In genomic region chr2:30640021-30640481, GRCm38 (mm10) we compare ENCODE assay signal across 8 mouse cellular contexts. TPM values are rescaled to one million over a fixed set of nuclear protein-coding genes. Genes with fewer than 3 reads are reported as not detected.
A peak's percentile ranks its signal among the peaks of the same experiment; 100 is the strongest.
DNase-seq lines count a peak whose midpoint lies in the region; ATAC-seq and TF ChIP-seq lines count a peak whose summit lies in the region.

No protein-coding gene starts in this region.

- peaks cover 30% of the 10 kb centered on the region for H3K4me1 ChIP-seq in intestine, embryonic 14.5 days (replicated peaks; ENCODE audit: control insufficient read depth, insufficient read depth, low read length)
- H3K4me1 ChIP-seq in intestine, postnatal 0 days (replicated peaks; ENCODE audit: control insufficient read depth, insufficient read depth, low read length) = no peaks in the 10 kb centered on the region; the same call in 1 of the 2 replicates
- H3K4me1 ChIP-seq in embryonic facial prominence, embryonic 10.5 days = peaks cover 76% of the 10 kb centered on the region
- H3K4me1 ChIP-seq in hindbrain, embryonic 14.5 days (replicated peaks; ENCODE audit: control insufficient read depth, insufficient read depth, low read length) = peaks cover 23% of the 10 kb centered on the region; the same call in 1 of the 2 replicates
- H3K4me1 ChIP-seq in midbrain, embryonic 16.5 days (ENCODE audit: control insufficient read depth, insufficient read depth, low read length) = peaks cover 19% of the 10 kb centered on the region

- H3K27ac ChIP-seq in intestine, embryonic 14.5 days (ENCODE audit: low read depth) = peak overlapping the region; percentile 83
- H3K27ac ChIP-seq in intestine, postnatal 0 days (ENCODE audit: low read depth, low read length) = no peak overlapping the region
- peak overlapping the region; percentile 83 for H3K27ac ChIP-seq in embryonic facial prominence, embryonic 10.5 days (replicated peaks)
- peak overlapping the region; percentile 72 for H3K27ac ChIP-seq in hindbrain, embryonic 14.5 days
- H3K27ac ChIP-seq in midbrain, embryonic 16.5 days (ENCODE audit: low read length) = peak overlapping the region; percentile 68

- no peak overlapping the region for H3K4me2 ChIP-seq in intestine, embryonic 14.5 days (ENCODE audit: low read length)
- no peak overlapping the region for H3K4me2 ChIP-seq in intestine, postnatal 0 days (replicated peaks; ENCODE audit: low read depth)
- no peak overlapping the region for H3K4me2 ChIP-seq in hindbrain, embryonic 14.5 days (replicated peaks)
- H3K4me2 ChIP-seq in midbrain, embryonic 16.5 days (ENCODE audit: low read length) = no peak overlapping the region

- H3K9me3 ChIP-seq in intestine, embryonic 14.5 days (ENCODE audit: control insufficient read depth, low read length) = no peaks in the 10 kb centered on the region
- no peaks in the 10 kb centered on the region for H3K9me3 ChIP-seq in intestine, postnatal 0 days (ENCODE audit: control insufficient read depth)
- no peaks in the 10 kb centered on the region for H3K9me3 ChIP-seq in embryonic facial prominence, embryonic 10.5 days
- H3K9me3 ChIP-seq in hindbrain, embryonic 14.5 days (ENCODE audit: control insufficient read depth, low read length) = no peaks in the 10 kb centered on the region
- no peaks in the 10 kb centered on the region for H3K9me3 ChIP-seq in midbrain, embryonic 16.5 days (replicated peaks; ENCODE audit: control insufficient read depth, low read length, poor library complexity, severe bottlenecking)

- H3K4me3 ChIP-seq in intestine, embryonic 14.5 days (ENCODE audit: low read depth, low read length) = no peak overlapping the region
- no peak overlapping the region for H3K4me3 ChIP-seq in intestine, postnatal 0 days (ENCODE audit: low read depth, low read length)
- peak overlapping the region; percentile 33; the same call in 1 of the 2 replicates for H3K4me3 ChIP-seq in embryonic facial prominence, embryonic 10.5 days
- no peak overlapping the region for H3K4me3 ChIP-seq in hindbrain, embryonic 14.5 days (replicated peaks; ENCODE audit: low read length)
- no peak overlapping the region for H3K4me3 ChIP-seq in midbrain, embryonic 16.5 days (ENCODE audit: low read depth, low read length)

- no peak for TF ChIP-seq CTCF in intestine, postnatal 0 days (IDR thresholded peaks at IDR 0.05; ENCODE audit: low read depth)

- DNase-seq in intestine, embryonic 14.5 days (ENCODE audit: low spot score) = peak; percentile 62
- DNase-seq in embryonic facial prominence, embryonic 10.5 days (ENCODE audit: low spot score) = peak; percentile 70
- DNase-seq in hindbrain, embryonic 14.5 days (ENCODE audit: low spot score) = no peak
- no peak for DNase-seq in thymus, postnatal 4 days
- DNase-seq in gastrocnemius, postnatal 25 days = no peak
- DNase-seq in thymus, postnatal 36 days = no peak

- peak; percentile 36; the same call in 1 of the 2 replicates for ATAC-seq in intestine, embryonic 14.5 days (replicated peaks; ENCODE audit: low FRiP score, low TSS enrichment, low read depth)
- no peak for ATAC-seq in intestine, postnatal 0 days
- ATAC-seq in hindbrain, embryonic 14.5 days (ENCODE audit: low FRiP score) = peak; percentile 32; the same call in 1 of the 2 replicates
- no peak for ATAC-seq in midbrain, embryonic 16.5 days

- H3K27me3 ChIP-seq in intestine, embryonic 14.5 days (replicated peaks; ENCODE audit: control insufficient read depth, insufficient read depth, low read length) = no peaks in the 10 kb centered on the region
- no peaks in the 10 kb centered on the region for H3K27me3 ChIP-seq in intestine, postnatal 0 days (replicated peaks; ENCODE audit: control insufficient read depth, insufficient read depth, low read length)
- no peaks in the 10 kb centered on the region for H3K27me3 ChIP-seq in embryonic facial prominence, embryonic 10.5 days (replicated peaks; ENCODE audit: low read depth, poor library complexity, severe bottlenecking)
- no peaks in the 10 kb centered on the region for H3K27me3 ChIP-seq in hindbrain, embryonic 14.5 days (ENCODE audit: control insufficient read depth, insufficient read depth, low read length)
- no peaks in the 10 kb centered on the region for H3K27me3 ChIP-seq in midbrain, embryonic 16.5 days (ENCODE audit: control insufficient read depth, insufficient read depth, low read depth, low read length)

- no peaks in the 10 kb centered on the region for H3K36me3 ChIP-seq in intestine, embryonic 14.5 days (ENCODE audit: control insufficient read depth, insufficient read depth, low read length)
- H3K36me3 ChIP-seq in intestine, postnatal 0 days (ENCODE audit: control insufficient read depth, insufficient read depth) = no peaks in the 10 kb centered on the region
- no peaks in the 10 kb centered on the region for H3K36me3 ChIP-seq in embryonic facial prominence, embryonic 10.5 days (replicated peaks)
- no peaks in the 10 kb centered on the region for H3K36me3 ChIP-seq in hindbrain, embryonic 14.5 days (replicated peaks; ENCODE audit: control insufficient read depth, insufficient read depth)
- H3K36me3 ChIP-seq in midbrain, embryonic 16.5 days (ENCODE audit: control insufficient read depth, insufficient read depth, low read length) = no peaks in the 10 kb centered on the region

- 0 out of 2 replicates have a peak overlapping the region, but pooled peaks have one; percentile 11 for H3K9ac ChIP-seq in intestine, embryonic 14.5 days (ENCODE audit: low read length)
- no peak overlapping the region for H3K9ac ChIP-seq in intestine, postnatal 0 days (ENCODE audit: low read depth, low read length)
- H3K9ac ChIP-seq in hindbrain, embryonic 14.5 days = 0 out of 2 replicates have a peak overlapping the region, but pooled peaks have one; percentile 33
- 0 out of 2 replicates have a peak overlapping the region, but pooled peaks have one; percentile 26 for H3K9ac ChIP-seq in midbrain, embryonic 16.5 days (ENCODE audit: low read depth, low read length)

- WGBS in intestine, embryonic 14.5 days = 8% methylated on average over 11 of the region's 11 CpGs
- WGBS in intestine, postnatal 0 days = 22% methylated on average over 11 of the region's 11 CpGs
- WGBS in embryonic facial prominence, embryonic 10.5 days = 11% methylated on average over 11 of the region's 11 CpGs
- WGBS in hindbrain, embryonic 14.5 days = 6% methylated on average over 11 of the region's 11 CpGs
- WGBS in midbrain, embryonic 16.5 days = 8% methylated on average over 11 of the region's 11 CpGs

RNA-seq across cellular contexts. Expression of gene Cstad, which starts 45.2 kb away (rescaled TPM):
- polyA plus RNA-seq in intestine, embryonic 14.5 days (2014; fragmentation: Nextera tagmentation; extraction: Ambion mirVana) = 0.99 and 1.1 TPM in 2 replicates
- polyA plus RNA-seq in intestine, postnatal 0 days (2015; fragmentation: Nextera tagmentation; extraction: Ambion mirVana) = 0.53 and 0.63 TPM in 2 replicates
- polyA plus RNA-seq in embryonic facial prominence, embryonic 10.5 days (2016; fragmentation: Nextera tagmentation; extraction: Ambion mirVana) = 0.44 and 0.86 TPM in 2 replicates
- 1.6 TPM in 1 of 2 replicates, not detected in the other for polyA plus RNA-seq in hindbrain, embryonic 14.5 days (2014; fragmentation: Nextera tagmentation; extraction: Ambion mirVana)
- polyA plus RNA-seq in midbrain, embryonic 16.5 days (2015; fragmentation: Nextera tagmentation; extraction: Ambion mirVana) = 0.62 TPM in 2 replicates
- 1 to 10 TPM; 2.3 TPM for total RNA-seq in gastrocnemius, postnatal 25 days (2021)

Comparison
In these comparisons a context has a peak if more than half of its experiments do, and no peak if none do; other contexts are left out.
1. ATAC-seq: peak in intestine, embryonic 14.5 days (single experiment) and hindbrain, embryonic 14.5 days (single experiment); none in intestine, postnatal 0 days (single experiment) and midbrain, embryonic 16.5 days (single experiment).
2. DNase-seq: peak in intestine, embryonic 14.5 days (single experiment) and embryonic facial prominence, embryonic 10.5 days (single experiment); none in hindbrain, embryonic 14.5 days (single experiment), thymus, postnatal 4 days (single experiment), gastrocnemius, postnatal 25 days (single experiment) and thymus, postnatal 36 days (0 of 2).